Mouse (Mus musculus) small intestine, adult 2 months (tissue): ENCODE measurements at regions not wholly inside any gene's neighbourhood (a gene's known extent, or its start where the extent isn't known, plus 50 kb on each side); places are given as distances from the start of the nearest gene placed in this dataset.

Source experiments
- CTCF ChIP-seq: fragments of 200-500 bp; IDR thresholded peaks from 2 replicates; pipeline ENCODE4 v1.5.1; 2012; ENCODE audit warnings: low read depth, mild to moderate bottlenecking, control low read depth, inconsistent platforms, low read length, moderate library complexity, mixed read lengths; ENCODE audit not compliant: insufficient replicate concordance, insufficient read length; ENCODE audit errors: extremely low read depth
- POLR2A ChIP-seq: fragments of 200-500 bp; IDR thresholded peaks from 2 replicates; pipeline ENCODE4 v1.6.1; 2012; ENCODE audit warnings: low read depth, mild to moderate bottlenecking, control low read depth, inconsistent platforms, low read length, moderate library complexity

DNA sequence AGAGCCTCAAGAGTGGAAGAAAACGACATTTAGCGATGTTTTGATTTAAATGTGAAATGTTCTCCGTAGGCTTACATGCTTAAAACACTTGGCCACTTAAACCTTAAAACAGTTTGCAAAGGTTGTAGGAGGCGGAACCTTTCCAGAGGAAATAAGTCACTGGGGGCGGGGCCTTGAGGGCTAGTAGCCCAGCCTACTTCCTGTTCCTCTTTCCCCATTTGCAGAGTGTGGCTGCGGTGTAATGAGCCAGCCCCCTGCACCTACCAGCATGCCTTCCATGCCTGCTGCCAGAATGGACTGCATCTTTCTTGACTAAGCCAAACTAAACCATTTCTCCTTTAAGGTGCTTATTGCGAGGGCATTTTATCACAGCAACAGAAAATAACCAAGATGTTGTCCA is 103.0 kb upstream of the Arntl start:
- no peak for TF ChIP-seq CTCF
- TF ChIP-seq POLR2A, result no peak
